Mouse (Mus musculus) liver, embryonic 11.5 days (tissue): Measurements from ENCODE around the gene P2ry6. TPM values are rescaled to one million over a fixed set of nuclear protein-coding genes. Genes with fewer than 3 reads are reported as not detected.
A peak's percentile ranks its signal among the peaks of the same experiment; 100 is the strongest.

Experiments used
- ATAC-seq: fragments of 200-750 bp; cut with Nextera tagmentation; replicated peaks from 2 replicates; pipeline ENCODE4 v1.8.0; 2017; ENCODE audit warnings: moderate number of reproducible peaks, mild to moderate bottlenecking, moderate TSS enrichment, moderate library complexity; ENCODE audit not compliant: low FRiP score
- DNase-seq: peaks from one replicate; pipeline ENCODE4 v3.0.0-alpha.2; 2017; ENCODE audit warnings: low spot score
- H3K27ac ChIP-seq: fragments of 300-500 bp; sonication (generic); 2 replicates; pipeline ENCODE4 v1.5.1; 2014; ENCODE audit warnings: mild to moderate bottlenecking, low read depth, low read length, control low read depth
- H3K27me3 ChIP-seq: fragments of 300-500 bp; sonication (generic); replicated peaks from 2 replicates; pipeline ENCODE4 v1.6.1; 2014; ENCODE audit warnings: low read length, mixed read lengths; ENCODE audit not compliant: control insufficient read depth, insufficient read depth
- H3K36me3 ChIP-seq: fragments of 300-500 bp; sonication (generic); 2 replicates; pipeline ENCODE4 v1.6.1; 2014; ENCODE audit warnings: mild to moderate bottlenecking, low read length, moderate library complexity, mixed read lengths; ENCODE audit not compliant: control insufficient read depth, insufficient read depth
- H3K4me1 ChIP-seq: fragments of 300-500 bp; sonication (generic); replicated peaks from 2 replicates; pipeline ENCODE4 v1.6.1; 2014; ENCODE audit warnings: low read length, mixed read lengths; ENCODE audit not compliant: control insufficient read depth, insufficient read depth
- H3K4me2 ChIP-seq: fragments of 300-500 bp; sonication (generic); 2 replicates; pipeline ENCODE4 v1.6.1; 2014; ENCODE audit warnings: mild to moderate bottlenecking, control low read depth, moderate library complexity
- H3K4me3 ChIP-seq: fragments of 300-500 bp; sonication (generic); 2 replicates; pipeline ENCODE4 v1.5.1; 2014; ENCODE audit warnings: low read depth, low read length, control low read depth
- H3K9ac ChIP-seq: fragments of 300-500 bp; sonication (generic); 2 replicates; pipeline ENCODE4 v1.6.1; 2014; ENCODE audit warnings: low read depth, low read length, control low read depth
- H3K9me3 ChIP-seq: fragments of 300-500 bp; sonication (generic); 2 replicates; pipeline ENCODE4 v1.6.1; 2016; ENCODE audit warnings: low read length, inconsistent platforms, mixed read lengths; ENCODE audit not compliant: control insufficient read depth
- WGBS: fragments of 180-500 bp; shearing (Covaris S2); extraction: QIAGEN DNeasy Blood & Tissue Kit; methylation state at CpG from one replicate; pipeline ENCODE4 v1.1.7; 2014; 5-methylcytosine and 5-hydroxymethylcytosine counted together
- polyA plus RNA-seq: library from polyadenylated mRNA; unstranded; fragments of >200 nt; fragmentation: Nextera tagmentation; extraction: Ambion mirVana; gene quantifications from 2 replicates; pipeline ENCODE4 v1.2.1, GENCODE M21; 2014

The P2ry6 gene
- polyA plus RNA-seq, 1 experiment from 2014 or later, result 4.3 TPM

- DNase-seq, result no peak
- H3K27me3 ChIP-seq, result no peaks in the 10 kb centered on the region
- peaks cover 3% of the 10 kb centered on the region; the same call in 1 of the 2 replicates for H3K36me3 ChIP-seq
- H3K9ac ChIP-seq, result no peak overlapping the region
- H3K9me3 ChIP-seq, result no peaks in the 10 kb centered on the region
- H3K4me2 ChIP-seq, result peak overlapping the region; percentile 32
- peaks cover 26% of the 10 kb centered on the region for H3K4me1 ChIP-seq
- H3K4me3 ChIP-seq, result no peak overlapping the region
- WGBS, result 36% methylated on average over 2 of the region's 2 CpGs
- peak overlapping the region; percentile 74; the same call in 1 of the 2 replicates for H3K27ac ChIP-seq
- peak; percentile 42 for ATAC-seq
These were observed 63.1 kb downstream of the P2ry6 start for GRCm38 (mm10) chr7:100911246-100911770.

- H3K27ac ChIP-seq, result peak overlapping the region; percentile 26; the same call in 1 of the 2 replicates
- no peaks in the 10 kb centered on the region for H3K36me3 ChIP-seq
- no peak overlapping the region for H3K4me3 ChIP-seq
- H3K27me3 ChIP-seq, result no peaks in the 10 kb centered on the region
- peaks cover 25% of the 10 kb centered on the region for H3K4me1 ChIP-seq
- ATAC-seq (no peak), DNase-seq (no peak)
- 59% methylated on average over 8 of the region's 8 CpGs for WGBS
- no peak overlapping the region for H3K4me2 ChIP-seq
- no peaks in the 10 kb centered on the region for H3K9me3 ChIP-seq
- H3K9ac ChIP-seq, result no peak overlapping the region
These were observed 65.9 kb downstream of the P2ry6 start for GRCm38 (mm10) chr7:100908567-100908966.

GRCm38 (mm10) chr7:100908061-100908460, 66.4 kb downstream of the P2ry6 start:
- Histone ChIP-seq H3K27ac (no peak overlapping the region), H3K4me2 (no peak overlapping the region), H3K27me3 (no peaks in the 10 kb centered on the region), H3K9ac (no peak overlapping the region), H3K9me3 (no peaks in the 10 kb centered on the region), H3K4me3 (no peak overlapping the region), H3K36me3 (no peaks in the 10 kb centered on the region), H3K4me1 (peaks cover 25% of the 10 kb centered on the region)
- no peak for DNase-seq
- ATAC-seq, result no peak
- WGBS, result 87% methylated on average over 8 of the region's 8 CpGs

GRCm38 (mm10) chr7:100907231-100907630, 67.2 kb downstream of the P2ry6 start:
- DNase-seq (no peak), ATAC-seq (no peak)
- no peak overlapping the region for H3K9ac ChIP-seq
- no peaks in the 10 kb centered on the region for H3K36me3 ChIP-seq
- H3K4me2 ChIP-seq, result no peak overlapping the region
- H3K4me1 ChIP-seq, result peaks cover 24% of the 10 kb centered on the region
- H3K27ac ChIP-seq, result no peak overlapping the region
- no peaks in the 10 kb centered on the region for H3K27me3 ChIP-seq
- WGBS, result 0% methylated on average over 1 of the region's 1 CpGs
- no peak overlapping the region for H3K4me3 ChIP-seq
- no peaks in the 10 kb centered on the region for H3K9me3 ChIP-seq

- Histone ChIP-seq H3K27ac (no peak overlapping the region), H3K9ac (no peak overlapping the region), H3K27me3 (no peaks in the 10 kb centered on the region), H3K36me3 (no peaks in the 10 kb centered on the region), H3K4me1 (peaks cover 14% of the 10 kb centered on the region), H3K9me3 (no peaks in the 10 kb centered on the region), H3K4me2 (no peak overlapping the region), H3K4me3 (no peak overlapping the region)
- 86% methylated on average over 10 of the region's 10 CpGs for WGBS
- ATAC-seq, result no peak
- DNase-seq, result no peak
These were observed 68.2 kb downstream of the P2ry6 start for GRCm38 (mm10) chr7:100906029-100906789.

- Histone ChIP-seq H3K4me2 (no peak overlapping the region), H3K36me3 (no peaks in the 10 kb centered on the region), H3K27me3 (no peaks in the 10 kb centered on the region), H3K9me3 (no peaks in the 10 kb centered on the region), H3K9ac (no peak overlapping the region), H3K4me1 (peaks cover 9% of the 10 kb centered on the region; the same call in 1 of the 2 replicates), H3K27ac (no peak overlapping the region), H3K4me3 (no peak overlapping the region)
- ATAC-seq (no peak), DNase-seq (no peak)
- WGBS, result 73% methylated on average over 7 of the region's 7 CpGs
These were observed 69.4 kb downstream of the P2ry6 start for GRCm38 (mm10) chr7:100905037-100905436.

- Histone ChIP-seq H3K9ac (no peak overlapping the region), H3K27ac (no peak overlapping the region), H3K4me1 (peaks cover 6% of the 10 kb centered on the region; the same call in 1 of the 2 replicates), H3K4me3 (no peak overlapping the region), H3K36me3 (no peaks in the 10 kb centered on the region), H3K27me3 (no peaks in the 10 kb centered on the region), H3K9me3 (no peaks in the 10 kb centered on the region), H3K4me2 (no peak overlapping the region)
- no peak for ATAC-seq
- 66% methylated on average over 5 of the region's 5 CpGs for WGBS
- no peak for DNase-seq
These were observed 69.8 kb downstream of the P2ry6 start for GRCm38 (mm10) chr7:100904612-100905011.

- no peak overlapping the region for H3K9ac ChIP-seq
- 72% methylated on average over 9 of the region's 9 CpGs for whole genome bisulfite sequencing
- no peak for ATAC-seq
These were observed 71.9 kb downstream of the P2ry6 start for GRCm38 (mm10) chr7:100902451-100903137.

More at GRCm38 (mm10) chr7:100902451-100903137, 71.9 kb downstream of the P2ry6 start:
- Histone ChIP-seq H3K4me1 (peaks cover 2% of the 10 kb centered on the region; the same call in 1 of the 2 replicates), H3K9me3 (no peaks in the 10 kb centered on the region), H3K27ac (no peak overlapping the region), H3K4me2 (no peak overlapping the region), H3K36me3 (no peaks in the 10 kb centered on the region), H3K4me3 (no peak overlapping the region), H3K27me3 (no peaks in the 10 kb centered on the region)
- DNase-seq, result no peak
